Mouse (Mus musculus): ENCODE measurements around the gene Hpn. TPM values are rescaled to one million over a fixed set of nuclear protein-coding genes. Genes with fewer than 3 reads are reported as not detected.
A peak's percentile ranks its signal among the peaks of the same experiment; 100 is the strongest.

Hpn gene
- total RNA-seq, 2 experiments from 2014 or later = 4.6 to 6.8 TPM

GRCm38 (mm10) chr7:31109796-31110195 lies 5.3 kb downstream of the Hpn start:
- no peak for DNase-seq

- DNase-seq = no peak
Observed at GRCm38 (mm10) chr7:31109091-31109490, 6.0 kb downstream of the Hpn start.

DNA sequence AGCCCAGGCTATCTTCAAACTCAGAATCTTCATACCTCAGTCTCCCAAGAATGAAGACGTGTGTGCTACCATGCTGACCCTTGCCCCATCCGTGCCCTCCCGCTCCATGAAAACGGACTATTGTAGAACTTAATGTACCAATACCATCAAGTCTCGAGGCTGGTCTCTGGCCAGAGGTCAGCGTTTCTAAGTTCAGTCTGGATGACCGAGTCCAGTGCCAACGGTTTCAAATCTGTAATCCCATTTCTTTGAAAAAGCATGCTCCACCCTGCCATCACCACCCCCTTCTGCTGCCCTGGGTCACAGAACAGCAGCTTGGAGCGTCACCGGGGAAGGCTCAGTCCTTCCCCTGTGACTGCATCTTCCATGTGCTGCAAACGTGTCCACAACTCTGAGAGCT lies 7.3 kb downstream of the Hpn start:
- no peak for DNase-seq

GRCm38 (mm10) chr7:31106166-31106565 lies 8.9 kb downstream of the Hpn start:
- DNase-seq = no peak

DNA sequence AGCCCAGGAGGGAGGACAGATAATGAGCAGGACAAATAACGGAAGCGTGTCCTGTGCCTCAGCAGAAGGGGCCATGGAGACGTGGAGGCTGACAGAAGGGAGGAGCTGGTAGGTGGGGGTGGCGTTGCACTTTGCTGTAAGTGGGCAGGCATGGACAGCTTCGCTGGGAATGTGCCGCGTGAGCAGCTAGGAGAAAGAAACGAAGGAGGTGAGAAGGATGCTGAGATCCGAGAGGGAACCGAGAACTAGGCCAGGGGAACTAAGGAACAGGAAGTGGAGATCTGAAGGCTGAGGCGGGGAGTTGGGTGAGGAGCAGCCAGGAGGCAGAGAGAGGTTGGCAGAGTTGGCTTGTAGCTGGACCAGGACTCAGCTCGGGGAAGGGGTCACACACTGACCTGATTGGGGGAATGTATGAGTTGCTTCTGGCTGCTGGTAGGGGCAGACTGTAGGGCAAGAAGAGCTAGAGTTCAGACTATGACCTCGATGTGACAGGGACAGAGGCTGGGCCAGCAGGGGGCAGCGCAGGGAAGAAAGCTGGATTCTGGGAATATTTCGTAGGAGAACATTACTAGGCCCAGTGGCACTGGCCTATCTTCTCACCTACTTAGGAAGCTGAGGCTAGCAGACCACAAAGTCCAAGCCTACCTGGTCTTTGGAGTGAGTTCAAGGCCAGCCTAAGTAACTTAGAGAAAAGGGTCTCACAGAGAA lies 9.9 kb downstream of the Hpn start:
- no peak for DNase-seq

DNA sequence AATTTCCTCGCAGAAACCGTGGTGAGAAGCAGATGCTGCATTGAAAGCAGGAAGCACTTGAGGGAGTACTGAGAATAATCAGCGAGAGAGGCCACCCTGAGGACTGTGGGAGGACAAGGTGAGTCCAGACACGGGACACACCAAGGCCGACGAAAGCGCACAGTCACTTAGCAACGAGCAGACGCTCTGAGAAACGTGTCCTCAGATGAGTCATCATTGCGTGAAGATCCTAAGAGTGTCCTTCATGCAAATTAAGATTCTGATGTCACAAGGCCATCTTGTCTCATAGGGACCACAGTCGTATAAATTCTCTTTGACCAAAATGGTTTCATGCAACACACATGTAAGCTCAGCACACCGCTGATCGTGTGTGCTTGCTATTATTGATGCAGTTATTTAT lies 14.3 kb downstream of the Hpn start:
- DNase-seq = no peak

GRCm38 (mm10) chr7:31099612-31099982 lies 15.5 kb downstream of the Hpn start:
- DNase-seq = no peak

DNA sequence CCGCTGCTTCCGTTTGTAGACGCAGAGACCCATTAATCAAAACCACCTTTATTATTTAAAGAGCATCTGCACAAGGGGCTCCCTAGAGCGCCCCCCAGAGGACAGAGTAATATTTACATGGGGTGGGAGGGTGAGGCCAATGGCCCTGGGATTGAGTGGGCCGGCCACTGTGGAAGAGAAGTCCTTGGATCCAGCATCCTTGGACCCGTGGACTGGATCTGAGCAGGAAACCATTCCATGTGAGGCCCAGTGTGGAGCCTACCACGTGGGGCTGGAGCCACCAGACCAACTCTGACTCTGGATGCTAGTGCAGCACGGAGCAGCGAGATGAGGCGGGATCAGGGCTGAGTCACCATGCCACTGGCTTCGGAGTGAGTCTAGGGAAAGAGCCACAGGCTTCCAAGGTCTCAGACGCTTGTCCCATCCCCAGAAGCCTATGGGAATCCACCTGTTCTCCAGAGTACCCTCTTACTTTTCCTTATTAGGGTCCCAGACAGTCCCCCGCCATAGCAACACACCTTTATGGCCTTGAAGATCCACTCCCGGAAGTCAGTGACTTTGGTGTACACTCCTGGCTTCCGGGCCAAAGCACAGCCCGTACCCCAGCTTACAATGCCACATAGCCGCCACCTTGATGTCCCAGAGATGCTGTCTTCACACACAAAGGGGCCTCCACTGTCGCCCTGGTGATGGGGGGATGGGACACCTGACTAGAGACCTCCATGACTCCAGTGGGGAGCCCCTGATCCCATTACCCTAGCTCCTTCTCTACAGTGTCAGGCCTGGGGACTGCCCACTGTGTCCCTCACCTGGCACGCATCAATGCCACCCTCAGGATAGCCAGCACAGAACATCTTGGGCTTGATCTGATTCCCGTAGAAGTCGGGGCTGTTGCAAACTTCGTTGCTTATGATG lies 16.1 kb downstream of the Hpn start:
- no peak for DNase-seq

- DNase-seq = peak; percentile 86 to 87
Observed at GRCm38 (mm10) chr7:31097583-31098248, 17.4 kb downstream of the Hpn start.

DNA sequence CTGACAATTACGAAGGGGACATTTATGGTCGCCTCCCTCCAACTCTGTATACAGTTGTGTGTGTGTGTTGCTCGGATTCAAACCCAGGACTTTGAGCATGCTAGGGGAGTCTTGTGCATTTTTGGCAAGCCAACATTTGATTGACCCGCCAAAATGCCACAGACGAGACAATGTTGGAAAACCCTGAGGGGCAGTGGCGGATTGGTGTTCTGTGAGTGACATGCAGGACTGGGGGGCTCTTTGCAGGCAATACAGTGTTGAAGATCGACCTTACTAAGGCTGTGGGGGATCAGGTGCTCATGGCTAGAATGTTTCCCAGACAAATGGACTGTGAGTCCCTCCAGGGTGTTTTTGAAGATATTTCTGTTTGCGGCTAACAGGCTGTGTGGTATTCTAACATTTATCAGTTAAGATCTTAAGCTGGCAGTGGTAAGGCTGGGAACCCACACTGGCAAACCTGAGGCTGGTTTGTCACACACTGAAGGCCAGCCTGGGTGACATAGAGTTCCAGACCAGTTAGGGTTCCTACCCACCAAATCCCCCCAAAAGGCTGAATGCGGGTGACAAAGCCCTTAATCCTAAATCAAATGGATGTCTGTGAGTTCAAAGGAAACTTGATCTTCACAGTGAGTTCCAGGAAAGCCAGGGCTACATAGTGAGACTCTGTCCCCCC lies 18.1 kb downstream of the Hpn start:
- DNase-seq = no peak

- DNase-seq = no peak
Observed at GRCm38 (mm10) chr7:31094774-31095501, 20.2 kb downstream of the Hpn start.

GRCm38 (mm10) chr7:31089721-31090120 lies 25.4 kb downstream of the Hpn start:
- DNase-seq = no peak

GRCm38 (mm10) chr7:31088206-31088605 lies 26.9 kb downstream of the Hpn start:
- DNase-seq = no peak

GRCm38 (mm10) chr7:31087262-31087661 lies 27.8 kb downstream of the Hpn start:
- DNase-seq = no peak

- DNase-seq = no peak
Observed at GRCm38 (mm10) chr7:31086175-31086755, 28.8 kb downstream of the Hpn start.

DNA sequence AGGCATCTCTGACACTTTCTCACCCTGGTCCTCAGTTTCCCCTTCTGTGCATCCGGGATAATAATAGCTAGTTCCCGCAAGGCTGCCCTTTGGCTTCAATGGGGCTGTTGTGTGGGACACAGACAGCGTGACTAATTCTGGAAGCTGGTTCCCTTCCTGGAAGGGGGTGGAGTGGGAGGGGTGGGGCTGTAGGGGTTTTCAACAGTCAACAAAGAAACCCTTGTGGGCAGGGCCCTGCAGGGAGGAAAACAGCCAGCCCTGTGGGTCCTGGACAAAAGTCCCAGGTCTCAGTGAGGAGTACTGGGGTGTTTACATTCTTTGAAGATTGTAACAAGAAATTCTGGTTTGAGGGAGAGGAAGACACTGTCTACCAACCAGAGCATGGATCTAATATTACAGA lies 29.9 kb downstream of the Hpn start:
- peak; percentile 19 to 37 for DNase-seq

DNA sequence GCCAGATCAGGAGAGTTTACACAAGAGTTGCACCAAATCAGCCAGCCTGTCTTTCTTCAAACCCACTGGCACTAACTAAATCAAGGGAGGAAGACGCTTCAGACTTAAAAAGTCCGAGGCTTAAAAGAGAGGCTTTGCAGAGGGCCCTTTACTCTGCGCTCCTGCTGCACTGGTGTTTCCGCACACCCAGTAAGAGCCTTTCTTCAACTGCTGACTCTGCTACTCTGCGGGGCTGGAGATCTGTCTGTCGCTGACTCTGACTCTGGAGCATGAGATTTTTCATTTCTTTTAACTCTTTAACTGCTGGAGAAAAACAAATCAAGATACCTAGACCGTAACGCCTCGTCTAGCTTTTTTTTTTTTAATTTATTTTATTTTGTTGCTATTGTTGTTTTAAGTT lies 30.9 kb downstream of the Hpn start:
- no peak for DNase-seq

DNA sequence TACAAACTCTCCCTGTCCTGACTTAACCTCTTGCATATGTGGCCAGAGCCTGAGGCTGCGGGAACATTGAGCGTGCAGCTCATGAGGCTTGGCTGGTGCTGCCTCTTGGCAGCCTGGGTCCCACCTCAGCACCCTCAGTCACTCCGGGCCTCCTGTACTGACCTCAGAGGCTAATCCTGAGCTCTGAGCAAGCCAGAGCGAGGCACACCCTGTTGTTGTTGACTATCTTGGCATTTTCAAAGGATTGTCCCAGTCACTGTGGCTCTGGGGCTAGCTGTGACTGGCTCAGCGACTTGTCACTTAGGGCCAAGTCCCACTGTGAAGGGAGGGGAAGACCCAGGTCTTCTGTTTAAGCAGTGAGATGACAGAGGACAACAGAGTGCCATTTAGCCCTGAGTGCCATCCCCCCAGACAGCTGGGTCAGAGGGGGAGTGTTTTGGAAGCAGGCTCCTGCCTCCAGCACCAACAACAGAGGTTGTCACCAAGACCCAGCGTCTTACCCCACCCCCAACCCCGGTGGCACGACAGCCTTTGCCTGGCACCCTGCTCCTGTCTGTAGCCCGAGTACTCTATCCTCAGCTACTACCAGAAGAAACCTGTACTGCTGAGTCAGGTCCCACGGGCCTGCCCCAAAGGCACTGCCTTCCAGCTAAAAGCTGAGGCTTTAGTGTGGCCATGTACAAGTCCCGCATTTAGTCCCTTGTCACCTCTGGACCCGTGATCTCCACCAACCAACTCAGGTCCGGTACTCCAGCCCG lies 32.1 kb downstream of the Hpn start:
- DNase-seq = peak in 1 of 2 experiments; percentile 50

DNA sequence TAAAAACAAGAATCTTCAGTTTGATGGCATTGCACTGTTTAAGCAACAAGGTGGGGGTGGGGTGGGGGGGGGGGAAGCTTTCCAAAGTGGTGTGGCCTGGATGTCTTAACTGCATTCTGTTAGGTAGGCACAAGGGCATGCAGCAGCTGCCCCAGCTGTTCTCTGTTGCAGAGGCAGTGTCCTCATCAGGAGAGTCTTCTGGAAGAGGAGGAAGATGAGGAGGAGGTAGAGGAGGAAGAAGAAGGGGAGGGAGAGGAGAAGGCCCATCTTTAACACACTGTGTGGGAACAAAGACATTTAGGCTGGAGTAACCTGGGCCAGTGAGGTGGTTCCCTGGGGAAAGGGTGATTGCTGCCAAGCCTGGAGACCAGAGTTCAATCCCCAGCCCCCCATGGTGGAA lies 33.0 kb downstream of the Hpn start:
- no peak for DNase-seq

- DNase-seq = no peak
Observed at GRCm38 (mm10) chr7:31081106-31081505, 34.0 kb downstream of the Hpn start.

- DNase-seq = no peak
Observed at GRCm38 (mm10) chr7:31080611-31081010, 34.5 kb downstream of the Hpn start.

Data from layer of hippocampus, postnatal 36 days (tissue).